Mouse (Mus musculus) cerebellum, adult 2 months (tissue): ENCODE results near the gene Mxd3.

Source experiments
- CTCF ChIP-seq: fragments of 200-500 bp; IDR thresholded peaks from 2 replicates; pipeline ENCODE4 v1.5.1; 2011; ENCODE audit warnings: low read depth, mild to moderate bottlenecking, control low read depth, low read length, moderate library complexity, borderline replicate concordance; ENCODE audit not compliant: insufficient read depth
- POLR2A ChIP-seq: fragments of 200-500 bp; IDR thresholded peaks from 2 replicates; pipeline ENCODE4 v1.6.1; 2011; ENCODE audit warnings: low read length, control low read depth, borderline replicate concordance; ENCODE audit not compliant: insufficient read depth

GRCm38 (mm10) chr13:55327169-55327568 lies 2.5 kb downstream of the Mxd3 start:
- TF ChIP-seq POLR2A (no peak), CTCF (no peak)
